Comparison of ENCODE assay signal across 19 mouse cellular contexts in the genomic region with DNA sequence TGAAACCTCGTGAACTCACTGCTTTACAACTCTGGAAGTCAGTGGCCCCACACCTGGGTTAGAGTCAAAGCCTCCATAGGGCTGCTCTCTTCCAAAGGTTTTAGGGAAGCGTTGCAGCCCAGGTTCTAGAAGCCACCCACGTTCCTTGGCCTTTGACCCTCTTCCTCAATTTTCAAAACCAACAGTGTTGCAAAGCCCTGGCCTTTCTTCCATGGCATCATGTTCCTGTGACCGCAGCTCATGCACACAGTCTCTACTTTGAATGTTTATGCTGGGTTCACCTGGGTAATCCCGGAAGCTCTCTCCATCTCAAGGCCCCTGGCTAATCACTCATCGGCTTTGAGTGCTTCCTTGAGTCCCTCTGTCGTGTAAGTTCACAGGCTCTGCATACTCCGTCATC.
"Had no signal": no experiment of that assay in that cellular context is flagged by ENCODE, and none has a peak within 500 bp of the region (broad histone marks: within the 10 kb centered on the region; RNA-seq: fewer than 3 reads in every experiment).

No protein-coding gene starts in this region.

- H3K9ac ChIP-seq: kidney, embryonic 15.5 days; liver, embryonic 14.5 days; liver, postnatal 0 days; neural tube, embryonic 12.5 days; neural tube, embryonic 15.5 days; stomach, embryonic 15.5 days had no signal

- H3K4me2 ChIP-seq: kidney, embryonic 15.5 days; liver, embryonic 11.5 days; midbrain, embryonic 11.5 days; neural tube, embryonic 12.5 days; neural tube, embryonic 15.5 days; stomach, embryonic 15.5 days had no signal

- H3K4me3 ChIP-seq: kidney, embryonic 15.5 days; left cerebral cortex, adult 2 months; neural tube, embryonic 12.5 days; neural tube, embryonic 15.5 days; stomach, embryonic 15.5 days had no signal

- H3K9me3 ChIP-seq: kidney, embryonic 15.5 days; neural tube, embryonic 15.5 days; stomach, embryonic 15.5 days had no signal

- DNase-seq: kidney, adult 11 months; kidney, adult 8-10 months; kidney, postnatal 10 days; kidney, postnatal 36 days; layer of hippocampus, postnatal 36 days; liver, postnatal 0 days; midbrain, embryonic 14.5 days; right cerebral cortex, adult 18-20 months; right cerebral cortex, postnatal 14 days; spleen, adult 18-20 months; thymus, postnatal 25 days had no signal

- H3K4me1 ChIP-seq: kidney, embryonic 15.5 days; neural tube, embryonic 12.5 days; neural tube, embryonic 15.5 days; stomach, embryonic 15.5 days had no signal

- H3K27ac ChIP-seq: kidney, embryonic 15.5 days; left cerebral cortex, adult 2 months; liver, embryonic 14.5 days; neural tube, embryonic 12.5 days; neural tube, embryonic 15.5 days; stomach, embryonic 15.5 days had no signal

- H3K27me3 ChIP-seq: kidney, embryonic 15.5 days; neural tube, embryonic 12.5 days; neural tube, embryonic 15.5 days; stomach, embryonic 15.5 days had no signal

- ATAC-seq: liver, postnatal 0 days had no signal

- H3K36me3 ChIP-seq: kidney, embryonic 15.5 days; neural tube, embryonic 12.5 days; neural tube, embryonic 15.5 days; stomach, embryonic 15.5 days had no signal
